Mouse (Mus musculus) right cerebral cortex, postnatal 4 days (tissue): ENCODE results near the gene Pole3.

Experiments
- DNase-seq: peaks from one replicate; pipeline ENCODE4 v3.0.0-alpha.2; 2022

Gene Pole3

DNA sequence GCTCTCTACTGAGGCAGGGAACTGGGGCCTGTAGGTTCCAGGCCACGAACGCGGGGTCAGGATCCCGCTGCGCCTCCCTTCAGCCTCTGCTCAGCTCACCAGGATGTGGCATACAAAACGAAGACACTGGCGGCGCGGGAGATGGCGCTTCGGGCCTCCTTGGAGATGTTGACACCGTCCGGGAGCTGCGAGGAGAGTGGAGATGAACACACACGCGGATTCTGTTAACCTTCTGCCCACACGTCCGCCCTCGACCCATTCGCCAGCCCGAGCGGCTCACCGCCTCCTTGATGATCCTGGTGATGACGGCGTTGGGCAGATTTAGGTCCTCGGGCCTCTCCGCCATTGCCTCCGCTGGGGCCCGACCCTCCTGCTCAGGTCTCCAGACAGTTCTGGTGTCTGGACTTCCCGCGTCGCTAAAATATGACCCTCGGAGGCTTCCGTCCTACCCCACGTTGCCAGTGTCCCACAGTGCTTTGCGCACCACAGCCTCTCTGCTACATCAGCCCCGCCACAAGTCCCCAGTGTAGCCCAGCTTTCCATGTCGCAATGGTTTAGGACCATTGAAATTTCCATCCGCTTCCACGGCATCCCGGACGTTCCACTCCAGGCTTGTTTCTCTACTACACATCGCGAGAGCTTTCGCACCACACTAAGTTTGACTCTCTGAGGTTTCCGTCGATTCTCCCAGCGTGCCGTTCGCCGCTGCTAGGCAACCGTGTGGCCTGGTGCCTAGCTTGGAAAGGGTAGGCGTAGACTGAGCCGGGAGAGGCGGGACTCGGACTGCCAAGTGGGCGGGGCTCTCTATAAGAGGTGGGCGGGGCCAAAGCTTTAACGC, at the start of gene Pole3, which contains the start of gene 4933430I17Rik:
Pole3 (minus strand) TSS at position 418 of the 838 bp plus-strand sequence.
4933430I17Rik (plus strand) TSS at position 719 of the 838 bp plus-strand sequence.
- peak; percentile 96 for DNase-seq

DNA sequence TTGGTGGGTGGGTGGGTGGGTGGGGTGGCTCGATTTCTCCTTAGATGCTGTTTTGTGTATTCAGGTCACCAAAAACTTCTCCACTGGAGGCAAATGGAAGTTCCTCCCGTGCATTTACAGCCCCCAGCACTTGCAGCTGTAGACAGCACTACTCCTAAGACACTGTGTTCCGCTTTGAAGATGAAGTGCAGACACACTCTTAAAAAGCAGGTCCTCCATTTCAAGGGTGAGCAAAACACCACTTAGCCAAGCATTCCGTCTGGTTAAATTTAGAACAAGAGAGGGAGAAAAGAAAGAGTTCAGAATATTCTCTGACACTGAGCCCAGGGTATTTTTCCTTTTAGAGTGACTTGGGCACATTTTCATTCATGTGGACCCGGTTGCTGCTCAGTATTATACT, 45.2 kb upstream of the Pole3 start:
- no peak for DNase-seq

DNA sequence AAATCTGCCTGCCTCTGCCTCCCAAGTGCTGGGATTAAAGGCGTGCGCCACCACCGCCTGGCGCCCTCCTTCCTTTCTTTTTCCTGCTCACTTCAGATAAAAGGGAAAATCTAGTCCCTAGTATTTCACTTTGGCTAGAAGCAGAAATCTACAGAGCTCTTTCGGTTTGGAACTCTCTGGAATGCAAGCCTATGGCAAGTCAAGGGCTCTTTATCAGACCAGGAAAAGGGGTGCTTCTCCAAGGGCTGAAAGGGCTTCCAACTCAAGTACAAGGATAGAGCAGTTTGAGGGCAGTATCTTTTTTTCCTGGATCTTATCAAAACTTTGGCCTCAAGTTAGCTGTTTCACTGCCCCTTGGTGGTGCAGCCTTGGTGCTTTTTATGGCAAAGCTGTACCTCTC, 44.7 kb upstream of the Pole3 start:
- no peak for DNase-seq

DNA sequence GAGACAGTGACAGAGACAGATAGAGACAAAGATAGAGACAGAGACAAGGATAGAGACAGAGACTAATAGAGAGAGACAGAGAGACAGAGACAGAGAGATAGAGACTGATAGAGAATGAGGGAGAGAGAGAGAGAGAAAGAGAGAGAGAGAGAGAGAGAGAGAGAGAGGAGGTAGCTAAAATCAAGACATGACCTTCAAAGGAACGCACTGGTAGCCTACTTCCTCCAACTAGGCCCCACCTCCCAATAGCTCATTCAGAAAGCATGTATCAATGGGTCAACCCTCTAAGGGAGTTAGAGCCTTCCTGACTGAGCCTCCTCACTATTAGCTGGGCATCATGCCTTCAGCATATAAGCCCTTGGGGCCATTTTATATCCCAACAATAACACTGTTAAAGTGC, 43.5 kb upstream of the Pole3 start:
- no peak for DNase-seq

DNA sequence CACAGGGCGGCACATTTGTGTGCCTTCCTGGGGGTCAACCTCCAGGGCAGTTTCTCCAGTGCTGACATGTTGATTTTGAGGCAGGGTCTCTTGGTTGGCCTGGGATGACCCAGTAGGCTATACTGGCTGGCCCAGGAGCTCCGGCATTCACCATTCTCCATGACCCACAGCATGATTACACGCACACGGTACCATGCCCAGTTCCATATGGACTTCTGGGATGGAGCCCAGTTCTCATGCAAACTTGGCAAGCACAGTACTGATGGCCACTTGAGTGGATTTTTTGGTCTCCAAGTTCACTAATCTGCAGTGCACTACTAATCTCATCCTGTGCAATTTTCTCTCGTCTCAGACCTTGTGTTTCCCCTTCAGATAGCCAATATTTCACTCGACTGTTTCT, 42.8 kb upstream of the Pole3 start:
- no peak for DNase-seq

DNA sequence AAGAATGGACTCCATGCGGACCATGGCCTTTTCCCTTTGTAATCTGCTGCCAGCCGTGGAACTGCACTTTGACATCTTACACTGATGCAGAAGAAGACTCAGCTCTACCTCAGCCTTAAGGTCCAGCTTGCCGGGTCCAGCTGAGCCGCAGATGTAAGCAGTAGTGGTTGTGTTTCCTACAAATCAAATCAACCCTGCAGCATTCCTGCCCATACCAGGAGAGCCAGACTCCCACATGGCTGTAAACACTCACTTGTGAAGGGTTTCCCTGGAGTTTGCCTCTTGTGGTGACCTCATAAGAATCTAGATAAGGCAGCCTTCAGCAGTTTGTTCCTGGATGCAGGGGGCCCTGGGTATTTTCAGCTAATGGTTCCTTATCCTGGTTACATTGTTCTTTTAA, 41.7 kb upstream of the Pole3 start:
- no peak for DNase-seq

DNA sequence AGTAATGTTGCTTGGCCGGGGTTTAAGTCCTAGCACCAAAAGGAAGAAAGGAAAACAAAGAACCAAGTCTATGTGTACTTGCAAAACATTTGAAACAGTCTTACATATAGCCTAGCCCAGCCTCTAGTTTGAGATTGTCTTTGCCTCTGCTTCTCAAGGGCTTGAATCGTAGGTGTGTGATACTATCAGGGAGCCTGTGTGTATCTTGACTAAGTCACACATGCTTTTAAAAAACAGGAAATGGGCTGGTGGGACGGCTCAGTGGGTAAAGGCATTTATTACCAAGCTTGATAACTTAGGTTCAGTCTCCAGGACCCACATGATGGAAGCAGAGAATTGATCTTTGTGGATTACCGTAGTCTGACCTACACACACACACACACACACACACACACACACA, 37.1 kb upstream of the Pole3 start:
- no peak for DNase-seq

DNA sequence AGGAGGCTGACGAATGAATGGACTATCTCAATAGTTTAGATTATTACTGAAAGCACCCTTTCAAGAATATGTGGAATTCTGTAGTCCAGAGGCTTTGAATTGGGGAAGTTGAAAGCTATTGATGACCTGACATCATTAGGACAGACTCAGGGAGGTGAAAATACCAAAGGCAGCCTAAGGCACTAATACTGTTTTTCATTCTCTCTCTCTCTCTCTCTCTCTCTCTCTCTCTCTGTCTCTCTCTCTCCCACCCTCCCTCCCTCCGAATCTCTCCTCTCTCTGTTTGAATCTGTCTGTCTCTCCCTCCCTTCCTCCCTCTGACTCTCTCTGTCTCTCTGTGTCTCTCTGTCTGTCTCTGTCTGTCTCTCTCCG, 36.7 kb upstream of the Pole3 start:
- DNase-seq: no peak

DNA sequence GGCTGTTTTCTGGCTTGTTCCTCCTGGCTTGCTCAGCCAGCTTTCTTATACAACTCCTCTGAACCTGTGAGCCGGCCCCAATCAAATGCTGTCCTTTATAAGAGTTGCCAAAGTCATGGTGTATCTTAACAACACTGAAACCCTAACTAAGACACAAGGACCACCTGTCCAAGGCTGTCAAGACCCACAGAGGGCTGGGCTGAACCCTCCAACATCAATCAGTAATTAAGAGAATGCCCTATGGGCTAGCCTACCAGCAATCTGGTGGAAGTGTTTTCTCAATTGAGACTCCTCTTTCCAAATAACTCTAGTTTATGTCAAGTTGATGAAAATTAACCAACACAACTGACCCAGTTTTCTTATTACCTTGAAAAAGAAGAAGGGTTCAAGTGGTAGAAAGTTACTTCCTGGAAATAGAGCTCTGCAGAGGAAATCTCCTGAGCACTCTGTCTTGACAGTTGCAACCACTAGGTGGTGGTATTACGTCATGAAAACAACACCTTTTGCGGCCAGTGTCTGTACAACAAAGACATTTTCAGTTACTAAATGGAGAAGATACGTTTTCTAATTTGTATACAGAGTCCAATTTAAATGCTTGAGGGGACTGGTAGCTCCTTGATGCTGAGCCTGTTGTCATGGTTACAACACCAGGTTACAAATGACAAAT, 36.2 kb upstream of the Pole3 start:
- DNase-seq: peak; percentile 70

DNA sequence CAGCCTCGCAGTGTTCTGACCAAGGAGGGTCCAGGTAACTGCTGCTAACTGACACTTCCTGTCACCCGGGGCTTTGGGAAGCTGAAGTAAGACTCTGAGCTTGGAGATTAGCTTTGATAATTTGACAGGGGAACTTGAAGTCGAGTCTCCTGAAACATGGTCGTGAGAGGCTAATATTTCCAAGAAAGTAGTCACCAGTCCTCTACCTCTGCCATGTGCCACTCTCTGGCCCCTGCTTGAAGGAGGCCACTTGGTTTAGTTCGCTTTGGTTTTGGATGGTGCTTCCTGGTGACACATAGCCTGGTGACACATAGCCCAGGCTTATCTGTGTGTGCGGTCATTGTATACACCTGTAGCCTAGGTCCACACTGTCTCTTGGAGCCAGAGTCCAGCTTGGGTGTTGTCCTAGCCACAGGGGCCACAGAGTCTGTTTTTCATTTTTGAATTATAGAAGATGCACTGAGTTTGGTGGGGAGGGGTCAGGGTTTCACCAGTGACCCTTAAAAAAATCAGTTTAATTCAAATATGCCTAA, 35.0 kb upstream of the Pole3 start, which contains the start of gene Rgs3:
Rgs3 (plus strand) TSS at position 51 of the 533 bp plus-strand sequence.
- DNase-seq: no peak

DNA sequence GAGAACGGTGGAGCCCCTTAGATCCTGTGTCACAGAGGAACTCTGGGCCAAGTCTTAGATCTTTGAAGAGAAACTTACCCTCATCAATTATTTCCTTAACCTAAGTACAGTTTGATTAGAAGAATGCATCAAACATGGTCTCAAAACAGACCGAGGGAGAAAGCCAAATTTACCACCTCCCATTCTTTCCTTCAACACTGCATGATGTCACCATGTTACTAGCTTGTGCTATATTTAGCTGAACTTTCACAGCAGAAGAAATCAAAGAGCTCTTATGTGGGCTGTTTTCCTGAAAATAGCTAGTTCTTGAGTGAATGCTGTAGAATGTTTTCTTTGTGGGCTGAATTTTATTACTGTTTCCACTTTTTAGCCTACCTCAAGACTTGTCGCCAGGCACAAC, 32.6 kb upstream of the Pole3 start:
- DNase-seq: no peak

DNA sequence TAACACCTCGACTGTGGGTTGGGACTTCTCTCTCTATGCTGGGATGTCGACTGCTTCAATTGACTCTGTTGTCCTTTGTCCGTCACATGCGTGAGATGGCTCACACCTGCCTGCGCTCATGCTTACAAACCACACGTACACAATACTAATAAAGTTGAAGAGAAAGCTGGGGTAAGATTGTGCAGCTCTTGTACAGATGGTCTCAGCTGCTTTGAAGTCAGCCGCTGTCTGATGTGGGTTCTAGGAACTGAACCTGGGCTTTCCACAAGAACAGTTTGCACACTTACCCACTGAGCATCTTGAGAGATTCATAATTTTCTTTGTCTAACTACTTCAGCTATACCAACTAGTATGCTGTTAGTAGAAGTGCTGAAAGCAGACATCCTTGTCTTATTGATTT, 27.1 kb upstream of the Pole3 start:
- DNase-seq: no peak

DNA sequence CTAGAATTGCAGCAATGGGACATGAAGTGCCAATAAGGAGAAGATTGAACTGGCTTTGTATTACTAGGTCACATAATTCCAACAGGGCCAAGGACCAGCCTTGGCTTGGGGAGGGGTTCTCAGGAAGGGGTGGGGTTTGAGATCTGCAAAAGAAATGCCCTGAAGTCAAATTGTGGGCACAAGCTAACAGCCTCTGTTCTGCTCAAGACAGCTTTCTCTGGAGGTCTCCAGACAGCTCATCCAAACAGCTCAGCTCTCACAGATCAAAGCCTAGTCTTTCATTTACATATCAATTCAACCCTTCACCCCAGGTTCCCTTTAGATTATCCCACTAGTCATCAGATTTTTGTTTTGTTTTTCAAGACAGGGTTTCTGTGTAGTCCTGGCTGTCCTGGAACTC, 19.9 kb upstream of the Pole3 start:
- no peak for DNase-seq

DNA sequence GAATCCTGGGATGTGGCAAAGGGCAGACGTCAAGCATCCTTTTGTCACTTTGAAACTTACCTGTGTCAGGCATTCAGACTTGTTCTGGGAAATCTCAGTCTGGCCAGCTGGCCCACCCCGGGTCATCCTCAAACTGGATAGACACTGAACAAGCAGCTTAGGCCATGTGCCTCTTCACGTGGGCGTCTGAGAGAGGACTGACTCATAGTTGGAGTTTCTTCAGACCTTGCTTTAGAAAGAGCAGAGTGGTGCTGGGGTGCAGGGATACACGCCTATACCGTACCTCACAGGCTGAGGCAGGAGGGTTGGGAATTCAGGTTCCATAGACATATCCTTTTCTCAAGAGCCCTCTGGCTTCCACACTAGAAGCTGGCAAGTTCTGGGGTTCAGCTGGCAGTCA, 18.9 kb upstream of the Pole3 start:
- no peak for DNase-seq

DNA sequence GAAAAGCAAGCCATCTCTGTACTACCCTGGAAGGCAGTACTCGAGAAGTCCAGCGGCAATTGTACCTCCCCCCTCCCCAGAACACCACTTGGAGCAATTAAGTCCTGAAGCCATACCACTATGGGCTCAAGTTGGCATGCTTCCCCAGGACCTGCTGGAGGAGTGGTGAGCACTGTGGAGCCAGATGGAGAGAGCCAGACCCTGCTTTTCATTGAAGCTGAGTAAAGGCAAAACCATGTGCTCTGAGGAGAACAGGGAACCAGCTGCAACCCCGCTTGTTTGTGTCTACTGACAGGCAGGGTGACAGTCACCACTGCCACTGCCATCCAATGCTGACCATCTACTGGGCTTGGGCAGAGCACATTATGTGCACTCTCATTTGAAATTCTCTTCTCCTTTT, 16.9 kb upstream of the Pole3 start:
- peak; percentile 12 for DNase-seq

DNA sequence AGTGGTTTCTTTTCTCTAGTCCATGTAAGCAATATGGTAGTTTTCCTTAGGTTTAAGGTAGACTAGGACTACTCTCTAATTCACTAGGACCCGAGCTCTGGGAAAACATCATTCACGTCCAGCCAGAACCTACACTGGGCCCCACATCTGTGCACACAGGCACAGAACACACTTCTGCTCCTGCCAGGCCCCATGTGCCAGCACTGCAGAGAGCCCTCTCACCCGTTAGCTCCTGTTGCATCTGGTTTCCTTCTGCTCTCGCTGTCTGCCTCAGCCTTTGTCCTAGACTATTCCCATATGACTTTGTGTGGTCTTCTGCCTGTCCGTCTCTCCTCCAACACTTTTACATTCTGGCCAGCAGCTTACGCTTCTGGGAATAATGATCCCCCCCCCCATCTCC, 8.9 kb upstream of the Pole3 start:
- no peak for DNase-seq

DNA sequence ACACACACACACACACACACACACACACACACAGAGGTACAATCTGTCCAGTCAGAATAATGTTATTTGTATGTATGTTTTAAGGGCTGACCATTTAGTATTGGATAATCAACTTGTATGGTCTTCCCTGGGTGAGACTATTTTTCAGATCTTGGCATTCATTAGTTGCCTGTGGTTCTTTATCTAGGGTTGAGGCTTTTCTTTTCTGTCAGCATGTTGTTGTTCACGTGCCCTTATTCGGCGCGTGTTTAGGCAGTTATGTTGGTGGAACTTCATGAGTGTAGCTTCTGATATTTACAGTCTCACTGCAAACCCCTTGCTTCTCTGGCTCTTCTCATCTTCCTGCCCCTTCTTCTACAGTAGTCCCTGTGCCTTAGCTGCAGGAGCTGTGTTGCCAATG, 2.8 kb upstream of the Pole3 start:
- DNase-seq: no peak

DNA sequence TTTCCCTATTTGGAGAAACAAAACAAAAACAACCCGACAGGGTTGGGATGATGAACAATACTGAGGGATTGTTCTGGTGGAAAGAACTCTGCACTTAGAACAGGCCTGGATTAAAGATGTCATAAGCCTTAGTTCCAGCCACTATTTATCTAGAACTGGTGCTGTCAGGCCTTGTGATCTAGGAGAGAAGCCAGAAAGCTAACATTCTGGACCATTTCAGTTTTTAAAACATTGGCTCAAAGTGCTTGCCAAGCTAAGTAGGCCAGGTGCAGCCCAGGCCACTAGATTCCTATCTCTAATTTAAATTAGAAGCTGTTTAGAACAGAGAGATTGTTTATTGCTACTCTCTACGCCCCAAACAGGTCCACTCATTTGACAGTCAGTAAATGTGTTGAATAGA, 1.4 kb upstream of the Pole3 start:
- no peak for DNase-seq

DNA sequence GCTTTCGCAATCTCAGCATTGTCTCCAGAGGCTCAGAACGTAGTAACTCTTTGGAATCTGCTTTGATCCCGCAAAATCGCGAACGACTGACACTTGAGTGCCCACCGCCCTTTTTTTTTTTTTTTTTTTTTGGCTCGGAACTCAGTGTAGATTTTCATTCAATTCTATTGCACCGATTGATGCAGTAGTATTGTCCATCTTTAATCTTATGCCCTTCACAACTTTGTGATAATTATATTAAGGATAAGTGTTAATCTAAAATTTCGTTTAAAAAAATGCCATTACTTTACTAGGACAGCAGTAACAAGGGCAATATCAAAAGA, 582 bp upstream of the Pole3 start:
- no peak for DNase-seq

DNA sequence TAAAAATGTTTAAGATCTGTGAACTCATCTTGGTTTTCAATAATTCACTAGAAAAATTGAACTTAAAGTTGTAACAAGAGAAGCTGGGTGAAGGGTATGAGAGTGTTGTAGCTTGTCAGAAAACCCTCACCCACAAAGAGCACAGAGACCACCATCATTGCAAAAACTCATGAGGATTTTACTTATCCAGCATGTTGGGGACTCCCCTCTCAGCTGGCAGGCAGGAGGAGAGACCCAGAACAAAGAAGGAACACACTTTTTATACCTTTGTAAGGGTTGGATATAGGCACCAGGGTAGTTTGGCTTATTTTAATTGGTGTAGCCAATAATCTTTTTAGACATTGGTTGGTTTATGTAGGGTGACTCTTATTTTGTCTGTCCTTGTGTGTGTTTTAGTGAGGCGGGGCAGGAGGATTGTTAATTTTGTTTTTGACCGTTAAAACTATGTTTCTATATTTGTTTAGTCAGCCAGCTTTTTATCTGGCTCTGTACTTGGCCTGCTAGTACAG, 3.9 kb downstream of the Pole3 start:
- no peak for DNase-seq

DNA sequence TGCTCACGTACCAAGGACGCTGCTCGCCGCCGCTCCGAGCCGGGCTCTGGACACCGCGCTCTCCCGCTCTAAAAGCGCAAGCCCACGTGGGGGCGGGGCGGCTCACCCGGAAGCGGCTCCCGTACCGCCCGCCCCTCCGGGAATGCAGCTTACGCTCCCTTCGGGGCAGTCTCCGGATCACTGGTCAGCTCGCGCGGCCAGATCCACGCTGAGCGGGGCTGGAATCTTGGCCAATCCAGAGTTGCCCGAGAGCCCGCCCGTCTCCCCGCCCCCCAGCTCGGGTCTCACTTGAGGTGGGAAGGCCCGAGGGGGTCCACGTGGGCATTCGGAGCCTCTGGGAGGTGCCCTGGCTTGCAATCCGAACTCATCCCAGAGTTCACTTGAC, 5.0 kb downstream of the Pole3 start, which contains the start of gene Alad:
Alad (minus strand) TSS at position 70 of the 385 bp plus-strand sequence.
- DNase-seq: peak; percentile 83

DNA sequence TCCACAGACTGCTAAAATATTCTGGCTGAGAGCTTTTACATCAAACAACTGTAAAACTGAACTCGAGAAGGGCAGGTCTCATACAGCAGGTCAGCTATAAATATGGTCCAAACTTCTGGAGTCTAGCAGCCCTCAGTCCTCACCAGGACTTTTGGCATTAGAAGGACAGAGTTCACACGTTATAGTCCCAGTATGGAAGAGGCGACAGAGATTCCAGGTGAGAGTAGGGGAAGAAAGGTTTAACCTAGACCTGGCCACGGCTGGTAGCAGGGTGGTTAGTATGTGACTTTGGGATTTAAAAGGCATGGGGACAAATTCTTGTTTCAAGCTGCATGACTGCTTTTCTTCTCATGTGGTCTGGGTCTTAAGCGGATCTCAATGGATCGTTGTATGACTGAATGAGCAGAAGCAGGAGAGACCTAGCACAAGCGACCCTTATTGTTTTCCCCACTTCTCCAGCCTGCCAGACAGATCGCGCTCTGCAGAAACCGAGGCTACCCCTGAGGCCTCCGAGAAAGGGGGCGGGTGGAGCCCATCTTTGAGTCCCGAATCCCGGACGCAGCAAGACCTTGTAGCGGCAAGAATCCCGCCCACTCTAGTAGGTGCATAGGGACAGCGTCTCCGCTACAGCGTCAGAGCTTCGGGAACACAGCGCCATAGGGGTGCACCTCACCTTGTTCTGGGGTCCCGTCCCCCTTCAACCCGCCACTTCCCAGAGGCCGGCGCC, 5.6 kb downstream of the Pole3 start:
- no peak for DNase-seq

DNA sequence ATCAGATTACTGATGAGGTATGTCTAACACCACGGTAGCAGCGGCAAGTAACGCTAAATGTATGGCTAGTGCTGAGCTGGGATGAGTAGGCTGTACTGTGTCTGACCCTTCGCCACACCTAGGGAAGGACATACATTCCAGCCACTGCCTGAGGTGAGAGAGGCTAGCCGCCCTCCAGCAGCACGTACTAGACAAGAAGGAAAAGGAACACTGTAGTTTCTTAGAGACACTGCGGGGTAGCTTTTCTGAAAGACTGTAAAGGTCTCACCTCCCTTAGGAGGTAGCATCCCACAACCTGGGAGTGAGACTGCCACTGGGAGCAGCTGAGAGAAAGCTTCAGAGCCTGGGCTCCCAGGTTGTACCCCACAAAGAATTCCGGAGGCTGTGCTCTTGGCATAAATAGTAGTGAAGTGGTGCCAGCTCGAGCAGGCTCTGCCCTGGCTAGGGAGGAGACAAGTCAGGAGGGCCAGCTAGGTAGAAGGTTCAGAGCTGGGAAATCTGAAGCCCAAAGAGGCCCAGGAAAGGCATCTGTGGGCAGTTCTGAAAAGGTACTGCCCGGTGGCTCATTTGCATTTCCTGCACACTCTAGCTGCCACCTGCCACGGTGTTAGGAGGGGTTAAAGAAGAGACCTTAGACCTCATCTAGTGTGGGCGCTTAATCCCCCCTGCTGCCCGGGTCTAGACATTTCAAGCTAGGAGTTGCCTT, 6.3 kb downstream of the Pole3 start:
- no peak for DNase-seq
